Mouse (Mus musculus) liver, postnatal 0 days (tissue): Measurements from ENCODE around the gene Gm17542. TPM values are rescaled to one million over a fixed set of nuclear protein-coding genes. Genes with fewer than 3 reads are reported as not detected.

Experiments used
- ATAC-seq: fragments of 200-750 bp; cut with Nextera tagmentation; 2 replicates; pipeline ENCODE4 v1.8.0; 2017; ENCODE audit warnings: mild to moderate bottlenecking, moderate library complexity
- DNase-seq: peaks from one replicate; pipeline ENCODE4 v3.0.0-alpha.2; 2016
- H3K27ac ChIP-seq: fragments of 300-500 bp; sonication (generic); 2 replicates; pipeline ENCODE4 v1.5.1; 2014; ENCODE audit warnings: antibody characterized with exemption, moderate library complexity, mild to moderate bottlenecking, low read depth
- H3K27me3 ChIP-seq: fragments of 300-500 bp; sonication (generic); 2 replicates; pipeline ENCODE4 v1.6.1; 2014; ENCODE audit warnings: low read length, control low read depth, mixed read lengths; ENCODE audit not compliant: insufficient read depth
- H3K36me3 ChIP-seq: fragments of 300-500 bp; sonication (generic); replicated peaks from 2 replicates; pipeline ENCODE4 v1.6.1; 2014; ENCODE audit warnings: mild to moderate bottlenecking, control low read depth, low read length, moderate library complexity, mixed read lengths; ENCODE audit not compliant: insufficient read depth
- H3K4me1 ChIP-seq: fragments of 300-500 bp; sonication (generic); 2 replicates; pipeline ENCODE4 v1.6.1; 2014; ENCODE audit warnings: antibody characterized with exemption, mild to moderate bottlenecking, control low read depth; ENCODE audit not compliant: insufficient read depth
- H3K4me2 ChIP-seq: fragments of 300-500 bp; sonication (generic); 2 replicates; pipeline ENCODE4 v1.6.1; 2014; ENCODE audit warnings: low read depth, mild to moderate bottlenecking, low read length, moderate library complexity, mixed read lengths
- H3K4me3 ChIP-seq: fragments of 300-500 bp; sonication (generic); 2 replicates; pipeline ENCODE4 v1.5.1; 2014; ENCODE audit warnings: low read depth, low read length
- H3K9ac ChIP-seq: fragments of 300-500 bp; sonication (generic); replicated peaks from 2 replicates; pipeline ENCODE4 v1.6.1; 2014; ENCODE audit warnings: mild to moderate bottlenecking, moderate library complexity
- H3K9me3 ChIP-seq: fragments of 300-500 bp; sonication (generic); 2 replicates; pipeline ENCODE4 v1.6.1; 2016; ENCODE audit warnings: mild to moderate bottlenecking, control low read depth, low read length, mixed read lengths
- CTCF ChIP-seq: sonication (generic); IDR thresholded peaks from 2 replicates; pipeline ENCODE4 v1.5.1; 2016; ENCODE audit warnings: antibody characterized with exemption, low read depth
- EP300 ChIP-seq: IDR thresholded peaks from 2 replicates; pipeline ENCODE4 v1.6.1; 2016; ENCODE audit warnings: antibody characterized with exemption, low read depth, mild to moderate bottlenecking
- WGBS: fragments of 180-500 bp; shearing (Covaris S2); extraction: QIAGEN DNeasy Blood & Tissue Kit; methylation state at CpG from one replicate; pipeline ENCODE4 v1.1.7; 2014; ENCODE audit not compliant: insufficient replicate concordance; 5-methylcytosine and 5-hydroxymethylcytosine counted together
- polyA plus RNA-seq: library from polyadenylated mRNA; unstranded; fragments of >200 nt; fragmentation: Nextera tagmentation; extraction: Ambion mirVana; gene quantifications from 2 replicates; pipeline ENCODE4 v1.2.1, GENCODE M21; 2015

The Gm17542 gene
- polyA plus RNA-seq, 1 experiment from 2014 or later, result not detected

DNA sequence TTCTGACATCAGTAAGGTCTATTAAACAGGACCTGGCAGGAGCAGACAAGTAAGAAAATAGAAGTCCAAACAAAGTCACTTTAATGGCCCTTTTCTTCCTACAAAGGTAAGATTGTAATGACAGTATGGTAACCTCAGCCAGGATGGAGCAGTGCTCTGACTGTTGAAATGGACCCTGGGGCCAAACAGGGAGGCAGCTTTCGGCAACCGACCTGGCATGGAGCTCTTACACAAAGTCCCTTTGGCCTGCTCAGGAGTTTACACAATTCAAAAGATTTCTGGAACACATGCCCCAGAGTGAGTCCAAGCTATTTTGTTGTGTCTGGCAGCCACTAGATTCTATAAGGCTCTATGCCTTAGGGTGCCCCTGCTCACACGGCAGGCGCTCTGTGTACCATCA is 9.0 kb downstream of the Gm17542 start:
- whole genome bisulfite sequencing, result 90% methylated on average over 4 of the region's 4 CpGs
- Histone ChIP-seq H3K4me2 (no peak overlapping the region), H3K27ac (no peak overlapping the region), H3K9me3 (no peaks in the 10 kb centered on the region), H3K4me3 (no peak overlapping the region), H3K4me1 (no peaks in the 10 kb centered on the region), H3K36me3 (no peaks in the 10 kb centered on the region), H3K9ac (no peak overlapping the region), H3K27me3 (no peaks in the 10 kb centered on the region)
- ATAC-seq, result no peak
- no peak for DNase-seq
- no peak for TF ChIP-seq EP300
- no peak for TF ChIP-seq CTCF

DNA sequence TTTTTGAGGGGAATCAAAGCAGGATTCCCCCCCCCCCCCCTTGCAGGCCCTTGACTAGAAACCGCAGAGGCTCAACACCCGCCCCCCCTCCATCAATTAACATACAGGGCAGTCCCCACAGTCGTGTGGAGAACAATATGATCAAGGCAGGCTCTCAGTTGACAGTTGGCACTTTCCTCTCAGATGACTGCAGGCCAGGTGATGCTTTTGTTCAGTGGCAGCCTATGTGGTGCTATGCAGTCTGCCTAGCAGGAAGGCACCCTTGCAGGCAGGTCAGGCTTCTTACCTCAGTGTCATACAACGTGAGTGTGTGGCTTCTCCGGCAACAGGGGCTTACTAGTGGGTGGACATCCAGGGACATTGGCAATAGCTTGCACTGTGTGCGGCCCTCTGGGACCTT is 17.4 kb downstream of the Gm17542 start:
- H3K4me3 ChIP-seq, result no peak overlapping the region
- TF ChIP-seq EP300 (no peak), CTCF (no peak)
- H3K4me1 ChIP-seq, result no peaks in the 10 kb centered on the region
- ATAC-seq (no peak), DNase-seq (no peak)
- no peaks in the 10 kb centered on the region for H3K27me3 ChIP-seq
- H3K36me3 ChIP-seq, result no peaks in the 10 kb centered on the region
- H3K4me2 ChIP-seq, result no peak overlapping the region
- no peak overlapping the region for H3K9ac ChIP-seq
- 44% methylated on average over 6 of the region's 6 CpGs for WGBS
- H3K9me3 ChIP-seq, result no peaks in the 10 kb centered on the region
- H3K27ac ChIP-seq, result no peak overlapping the region

DNA sequence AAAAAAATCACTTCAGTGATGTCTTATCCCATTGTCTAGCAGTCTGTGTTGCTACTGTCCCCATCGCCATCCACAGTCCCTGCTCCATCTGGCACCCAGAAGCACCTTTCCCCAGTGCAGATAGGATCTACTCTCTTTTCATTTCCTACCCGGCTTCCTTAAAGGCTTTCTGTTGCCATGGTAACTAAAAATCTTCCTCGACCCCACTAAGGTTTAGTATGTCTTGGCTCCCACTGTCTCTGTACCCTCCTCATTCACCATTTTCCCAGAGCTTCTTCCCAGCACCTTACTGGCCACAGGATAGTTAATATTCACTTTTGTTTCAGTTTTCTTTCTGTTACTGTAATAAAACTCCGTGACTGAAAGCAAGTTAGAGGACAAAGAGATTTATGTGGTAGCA is 17.9 kb downstream of the Gm17542 start:
- Histone ChIP-seq H3K4me1 (no peaks in the 10 kb centered on the region), H3K9ac (no peak overlapping the region), H3K4me2 (no peak overlapping the region), H3K27me3 (no peaks in the 10 kb centered on the region), H3K27ac (no peak overlapping the region), H3K9me3 (no peaks in the 10 kb centered on the region), H3K36me3 (no peaks in the 10 kb centered on the region), H3K4me3 (no peak overlapping the region)
- 39% methylated on average over 4 of the region's 4 CpGs for WGBS
- ATAC-seq, result no peak
- TF ChIP-seq CTCF, result no peak
- no peak for TF ChIP-seq EP300
- no peak for DNase-seq

DNA sequence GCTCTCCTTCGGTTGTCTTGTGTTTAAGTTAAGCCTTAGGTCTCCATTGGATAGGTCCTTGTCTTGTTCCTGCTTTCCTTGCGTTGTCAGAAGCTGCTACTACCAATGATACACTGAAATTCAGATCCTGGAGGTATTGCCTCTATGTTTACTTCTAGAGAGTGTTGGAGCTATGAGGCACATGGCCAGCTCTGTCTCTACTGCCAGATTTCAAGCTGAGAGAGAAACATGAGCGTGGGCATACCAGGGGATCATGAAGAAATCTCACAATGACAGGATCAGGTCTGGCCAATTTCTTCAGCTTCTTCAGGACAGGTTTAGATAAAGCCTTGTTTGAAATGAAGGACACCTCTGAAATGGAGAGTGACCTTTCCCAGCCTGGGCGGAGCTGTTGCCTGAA is 19.1 kb downstream of the Gm17542 start:
- Histone ChIP-seq H3K4me3 (no peak overlapping the region), H3K27me3 (no peaks in the 10 kb centered on the region), H3K9me3 (no peaks in the 10 kb centered on the region), H3K27ac (no peak overlapping the region), H3K9ac (no peak overlapping the region), H3K4me1 (no peaks in the 10 kb centered on the region), H3K4me2 (no peak overlapping the region), H3K36me3 (no peaks in the 10 kb centered on the region)
- DNase-seq (no peak), ATAC-seq (no peak)
- WGBS, result 74% methylated on average over 4 of the region's 4 CpGs
- TF ChIP-seq EP300, result no peak
- TF ChIP-seq CTCF, result no peak

DNA sequence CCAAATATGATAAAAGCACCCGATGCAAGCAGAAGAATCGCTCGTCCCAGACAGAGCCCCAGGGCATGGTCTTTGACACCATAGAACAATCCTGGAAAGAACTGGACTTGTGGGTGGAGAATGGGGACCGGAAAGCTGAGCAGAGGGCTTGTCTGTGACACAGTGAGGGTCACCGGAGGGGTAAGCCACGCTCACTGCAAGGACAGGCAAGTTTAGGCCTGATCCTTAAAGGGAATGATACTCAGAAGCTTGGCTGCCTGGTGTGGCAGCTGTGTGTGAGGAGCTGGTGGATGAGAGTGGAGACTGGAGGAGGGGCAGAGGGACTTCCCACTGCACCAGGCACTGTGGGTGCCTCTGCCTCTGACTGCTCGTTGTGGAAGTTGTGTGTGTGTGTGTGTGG is 27.0 kb downstream of the Gm17542 start:
- Histone ChIP-seq H3K36me3 (no peaks in the 10 kb centered on the region), H3K27me3 (no peaks in the 10 kb centered on the region), H3K9ac (no peak overlapping the region), H3K4me3 (no peak overlapping the region), H3K27ac (no peak overlapping the region), H3K9me3 (no peaks in the 10 kb centered on the region), H3K4me1 (no peaks in the 10 kb centered on the region), H3K4me2 (no peak overlapping the region)
- WGBS, result 74% methylated on average over 6 of the region's 7 CpGs
- DNase-seq, result no peak
- no peak for ATAC-seq
- TF ChIP-seq EP300 (no peak), CTCF (no peak)

DNA sequence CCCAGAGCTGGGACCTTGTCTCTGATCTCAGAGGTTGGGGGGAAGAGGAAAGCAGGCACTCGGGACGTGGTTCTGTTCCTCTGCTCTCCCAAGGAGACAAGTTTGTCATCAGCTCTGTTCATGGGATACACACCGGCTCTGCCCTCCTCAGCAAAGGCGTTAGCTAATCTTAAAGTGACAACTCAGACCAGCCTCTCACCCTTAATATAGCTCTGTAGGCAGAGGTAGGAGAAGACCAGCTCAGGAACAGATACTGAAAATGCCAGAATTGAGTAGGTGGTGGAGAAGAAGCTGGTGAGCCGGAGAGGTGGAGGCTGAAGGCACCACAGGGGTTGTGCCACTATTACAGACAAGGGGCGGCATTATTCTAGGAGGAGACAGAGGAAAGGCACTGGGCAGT is 38.7 kb downstream of the Gm17542 start:
- no peak overlapping the region for H3K4me3 ChIP-seq
- H3K4me1 ChIP-seq, result 0 out of 2 replicates have a peak, but pooled peaks cover 4% of the 10 kb centered on the region
- WGBS, result 81% methylated on average over 6 of the region's 6 CpGs
- TF ChIP-seq CTCF (no peak), EP300 (no peak)
- H3K9ac ChIP-seq, result no peak overlapping the region
- H3K27me3 ChIP-seq, result 0 out of 2 replicates have a peak, but pooled peaks cover 6% of the 10 kb centered on the region
- no peaks in the 10 kb centered on the region for H3K9me3 ChIP-seq
- no peak overlapping the region for H3K27ac ChIP-seq
- H3K4me2 ChIP-seq, result no peak overlapping the region
- H3K36me3 ChIP-seq, result no peaks in the 10 kb centered on the region
- ATAC-seq (no peak), DNase-seq (no peak)

DNA sequence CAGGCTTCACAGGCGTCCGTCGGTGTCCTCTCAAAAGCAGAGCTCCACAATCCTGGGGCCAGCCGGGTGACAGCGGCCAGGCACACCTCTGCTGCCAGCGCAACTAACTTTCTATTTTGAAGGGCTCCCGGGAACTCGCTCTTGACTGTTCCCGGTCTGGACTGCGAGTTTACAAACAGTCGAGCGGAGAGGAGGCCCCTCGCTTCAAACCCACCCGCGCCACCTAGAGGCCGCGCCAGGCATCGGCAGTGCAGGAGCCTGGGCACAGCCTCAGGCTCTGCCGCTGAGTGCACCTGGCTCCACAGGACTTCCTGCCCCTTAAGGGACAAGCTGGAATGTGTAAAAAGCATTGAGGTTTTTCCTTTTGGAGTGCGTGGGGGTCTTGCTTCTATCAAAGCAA is 42.5 kb downstream of the Gm17542 start, which contains the start of gene Edar:
Gene Edar, minus strand, starts transcription at position 122 of the 400 bp plus-strand sequence.
- peak; percentile 49; the same call in 1 of the 2 replicates for ATAC-seq
- TF ChIP-seq CTCF (peak; percentile 83), EP300 (no peak)
- DNase-seq, result peak; percentile 78
- no peak within 1 kb of the TSS for H3K27ac ChIP-seq
- H3K4me1 ChIP-seq, result 0 out of 2 replicates have a peak, but pooled peaks cover 4% of the 10 kb centered on the region
- WGBS, result 3% methylated on average over 20 of the region's 20 CpGs
- no peaks in the 10 kb centered on the region for H3K36me3 ChIP-seq
- H3K27me3 ChIP-seq, result 0 out of 2 replicates have a peak, but pooled peaks cover 6% of the 10 kb centered on the region
- no peaks in the 10 kb centered on the region for H3K9me3 ChIP-seq
- H3K4me2 ChIP-seq, result peak within 1 kb of the TSS; percentile 68
- H3K4me3 ChIP-seq, result peak within 1 kb of the TSS; percentile 28; the same call in 1 of the 2 replicates
- H3K9ac ChIP-seq, result peak within 1 kb of the TSS; percentile 30; the same call in 1 of the 2 replicates
